Mouse (Mus musculus): ENCODE measurements at regions not wholly inside any gene's neighbourhood (a gene's known extent, or its start where the extent isn't known, plus 50 kb on each side); places are given as distances from the start of the nearest gene placed in this dataset.
"Not testable (repeated sequence)": the region's sequence is repeated elsewhere in the genome, so short reads cannot be mapped to it uniquely, and the experiment has no call there.

DNA sequence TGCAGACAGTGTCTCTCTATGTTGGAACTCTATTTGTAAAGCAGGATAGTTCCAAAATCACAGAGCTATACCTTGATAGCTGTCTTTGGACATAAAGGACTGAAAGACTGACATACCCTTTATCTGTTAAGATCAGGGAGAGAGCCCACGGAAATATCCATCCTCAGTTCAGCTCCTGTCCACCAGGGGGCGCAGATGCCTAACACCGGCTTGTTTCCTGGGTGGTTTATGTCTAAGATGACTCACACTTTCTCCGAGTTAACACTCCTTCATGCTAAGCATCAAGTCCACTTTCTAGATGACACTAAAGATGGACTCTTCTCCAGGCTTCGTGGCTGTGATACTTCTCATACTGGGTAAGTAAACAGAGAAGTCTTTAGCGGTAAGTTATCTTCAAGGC is 636.8 kb upstream of the Olfr1507 start:
- H3K27ac ChIP-seq; H3K9ac ChIP-seq; H3K9me3 ChIP-seq; ATAC-seq (ENCODE audit: low FRiP score); H3K36me3 ChIP-seq (replicated peaks); H3K4me2 ChIP-seq; H3K4me3 ChIP-seq (replicated peaks); H3K27me3 ChIP-seq; H3K4me1 ChIP-seq: not testable (repeated sequence)
- WGBS: 26% methylated on average over 6 of the region's 6 CpGs

DNA sequence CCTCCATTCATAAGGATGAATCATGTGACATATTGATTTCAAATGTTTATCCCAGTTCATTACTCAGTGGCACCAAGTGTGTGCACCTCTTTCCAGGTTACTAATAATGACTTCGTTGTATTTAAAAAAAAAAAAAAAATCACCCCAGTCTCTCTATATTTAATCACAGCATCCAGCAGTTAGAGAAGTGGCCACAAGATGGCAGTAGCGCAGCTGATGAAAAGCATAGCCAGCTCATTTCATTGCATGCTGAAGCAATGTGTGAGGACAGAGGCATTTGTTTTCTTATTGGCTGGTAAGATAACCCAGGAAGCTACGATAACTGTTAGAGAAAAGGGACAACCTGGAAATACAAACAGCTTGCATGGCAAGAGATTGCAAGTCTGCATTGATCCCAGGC is 626.2 kb upstream of the Olfr1507 start:
- H3K27me3 ChIP-seq; H3K36me3 ChIP-seq (replicated peaks); H3K4me2 ChIP-seq; H3K9ac ChIP-seq; H3K4me1 ChIP-seq; H3K9me3 ChIP-seq; H3K27ac ChIP-seq; H3K4me3 ChIP-seq (replicated peaks); ATAC-seq (ENCODE audit: low FRiP score): not testable (repeated sequence)
- WGBS: 24% methylated on average over 2 of the region's 3 CpGs

DNA sequence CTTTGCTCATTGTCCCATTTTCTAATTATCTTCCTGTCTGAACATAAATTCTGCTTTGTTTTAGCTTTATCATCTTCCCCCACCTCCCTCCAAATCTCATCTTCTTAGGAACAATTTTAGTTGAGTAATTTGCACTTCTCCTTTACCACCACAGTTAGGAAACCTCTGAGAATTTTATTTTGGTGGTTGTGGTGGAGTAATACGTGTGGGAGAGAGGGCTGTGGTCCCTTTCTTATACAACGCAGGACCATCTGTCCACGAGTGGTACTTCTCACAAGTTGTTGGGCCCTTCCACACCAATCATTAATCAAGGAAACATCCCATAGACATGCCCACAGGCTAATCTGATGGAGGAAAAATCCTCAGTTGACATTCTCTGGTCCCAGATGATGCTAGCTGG is 614.2 kb upstream of the Olfr1507 start:
- H3K27ac ChIP-seq; H3K27me3 ChIP-seq; H3K9me3 ChIP-seq; H3K4me2 ChIP-seq; H3K4me3 ChIP-seq (replicated peaks); H3K9ac ChIP-seq; ATAC-seq (ENCODE audit: low FRiP score); H3K4me1 ChIP-seq; H3K36me3 ChIP-seq (replicated peaks): not testable (repeated sequence)
- 84% methylated on average over 3 of the region's 3 CpGs for WGBS

DNA sequence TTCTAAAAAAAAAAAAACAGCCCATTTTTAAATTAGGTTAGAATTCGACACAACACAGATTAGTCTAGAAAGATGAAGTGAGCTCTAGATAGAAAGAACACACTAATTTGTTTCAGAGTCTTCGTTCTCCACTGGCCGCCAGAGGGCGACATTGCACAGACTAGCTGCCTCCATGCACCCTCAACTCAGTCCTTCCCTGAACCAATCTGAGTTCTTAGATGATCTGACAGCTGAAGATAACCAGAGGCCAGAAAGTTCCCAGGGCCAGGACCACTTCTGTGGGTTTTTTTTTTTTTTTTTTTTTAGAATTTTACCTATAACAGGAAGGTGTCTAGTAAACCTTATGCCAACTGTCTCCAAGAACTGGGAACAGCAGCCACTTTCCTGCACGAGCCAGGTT is 605.8 kb upstream of the Olfr1507 start:
- H3K9me3 ChIP-seq; H3K27ac ChIP-seq; H3K36me3 ChIP-seq (replicated peaks); H3K27me3 ChIP-seq; H3K4me1 ChIP-seq; H3K4me2 ChIP-seq; H3K9ac ChIP-seq; ATAC-seq (ENCODE audit: low FRiP score); H3K4me3 ChIP-seq (replicated peaks): not testable (repeated sequence)
- 26% methylated on average over 5 of the region's 5 CpGs for WGBS

DNA sequence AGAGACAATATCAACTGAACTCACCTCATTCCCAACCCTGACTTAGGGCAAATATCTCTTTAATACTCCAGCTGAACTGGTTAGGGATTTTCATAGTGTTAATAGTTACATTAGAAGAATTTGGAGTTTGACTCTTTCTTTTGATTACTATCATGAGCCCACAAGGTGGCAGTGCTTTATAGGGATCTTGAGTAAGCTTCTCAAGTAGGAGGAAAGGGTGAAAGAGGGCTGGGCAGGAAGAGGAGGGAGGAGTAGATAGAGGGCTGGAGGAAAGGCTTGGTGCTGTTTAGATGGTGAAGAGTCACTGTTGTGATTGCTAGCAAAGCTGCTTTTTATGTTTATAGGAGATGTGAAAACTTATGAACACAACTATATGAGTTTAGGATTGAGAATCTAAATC is 595.4 kb upstream of the Olfr1507 start:
- not testable (repeated sequence) for ATAC-seq (ENCODE audit: low FRiP score)

DNA sequence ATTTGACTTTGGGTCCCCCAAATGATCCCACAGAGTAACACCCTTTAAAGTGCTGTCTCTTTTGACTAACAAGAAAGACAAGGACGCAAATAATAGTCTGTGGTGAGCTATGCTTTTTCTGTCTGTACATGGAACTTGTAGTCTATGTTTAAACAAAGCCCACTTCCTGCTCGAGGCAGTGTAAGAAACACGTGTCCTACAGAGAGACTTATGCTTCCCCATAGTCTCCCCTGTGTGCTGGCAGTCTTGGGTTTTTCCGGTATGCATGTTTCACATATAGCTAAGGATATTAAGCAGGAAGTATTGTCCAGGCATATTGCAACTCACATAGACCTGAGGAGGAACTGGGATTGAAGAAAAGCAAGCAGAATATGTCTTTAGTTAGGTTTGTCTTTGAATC is 586.3 kb upstream of the Olfr1507 start:
- not testable (repeated sequence) for H3K4me3 ChIP-seq (replicated peaks); H3K4me1 ChIP-seq; ATAC-seq (ENCODE audit: low FRiP score); H3K4me2 ChIP-seq; H3K9ac ChIP-seq; H3K9me3 ChIP-seq; H3K27me3 ChIP-seq; H3K36me3 ChIP-seq (replicated peaks); H3K27ac ChIP-seq
- whole genome bisulfite sequencing: 77% methylated on average over 4 of the region's 4 CpGs

More for the DNA sequence above, 595.4 kb upstream of the Olfr1507 start:
- H3K9me3 ChIP-seq; H3K4me1 ChIP-seq; H3K36me3 ChIP-seq (replicated peaks); H3K4me3 ChIP-seq (replicated peaks); H3K9ac ChIP-seq; H3K27ac ChIP-seq; H3K4me2 ChIP-seq; H3K27me3 ChIP-seq: not testable (repeated sequence)

DNA sequence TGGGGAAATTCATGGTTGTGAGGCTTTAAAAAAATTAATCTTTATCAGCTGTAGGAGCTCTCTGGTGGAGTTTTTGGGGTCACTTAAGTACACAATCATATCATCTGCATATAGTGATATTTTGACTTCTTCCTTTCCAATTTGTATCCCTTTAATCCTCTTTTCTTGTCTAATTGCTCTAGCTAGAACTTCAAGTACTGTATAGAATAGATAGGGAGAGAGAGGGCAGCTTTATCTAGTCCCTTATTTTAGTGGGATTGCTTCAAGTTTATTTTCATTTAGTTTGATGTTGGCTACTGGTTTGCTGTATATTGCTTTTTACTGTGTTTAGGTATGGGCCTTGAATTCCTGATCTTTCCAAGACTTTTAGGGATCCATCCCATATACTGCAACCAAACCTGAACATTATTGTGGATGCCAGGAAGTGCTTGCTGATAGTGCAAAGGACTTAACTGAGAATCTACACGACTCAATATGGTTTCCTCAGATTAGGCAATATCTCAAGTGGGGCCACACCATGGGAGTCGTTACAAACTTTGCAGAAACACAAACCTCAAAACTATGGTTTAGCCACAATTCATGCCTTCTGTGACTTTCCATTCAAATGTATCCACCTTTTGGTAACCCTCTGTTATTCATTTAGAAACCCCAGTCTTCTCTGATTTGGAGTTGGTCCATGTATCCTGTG is 585.6 kb upstream of the Olfr1507 start:
- not testable (repeated sequence) for H3K4me3 ChIP-seq (replicated peaks); H3K9ac ChIP-seq; H3K9me3 ChIP-seq; H3K4me1 ChIP-seq; H3K4me2 ChIP-seq; H3K36me3 ChIP-seq (replicated peaks); H3K27me3 ChIP-seq; ATAC-seq (ENCODE audit: low FRiP score); H3K27ac ChIP-seq
- WGBS: no CpG with 5 or more reads among the region's 2 CpGs

DNA sequence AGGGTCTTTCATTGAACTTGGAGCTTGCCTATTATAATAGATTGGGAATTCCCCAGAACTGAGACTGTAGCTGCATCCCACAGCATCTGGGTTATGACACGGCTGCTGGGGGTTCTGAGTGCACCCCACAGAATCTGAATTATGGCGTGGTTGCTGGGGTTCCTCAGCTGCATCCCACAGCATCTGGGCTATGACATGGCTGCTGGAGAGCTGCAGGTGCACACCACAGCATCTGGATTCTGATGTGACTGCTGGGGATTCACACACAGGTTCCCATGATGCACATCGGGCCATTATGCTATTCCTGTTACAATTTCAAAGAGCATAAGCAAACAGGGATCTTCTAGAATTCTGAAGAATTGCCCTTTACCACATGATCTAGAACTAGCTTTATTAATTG is 585.0 kb upstream of the Olfr1507 start:
- 93% methylated on average over 3 of the region's 3 CpGs for WGBS
- not testable (repeated sequence) for H3K4me2 ChIP-seq; H3K4me1 ChIP-seq; H3K27me3 ChIP-seq; H3K4me3 ChIP-seq (replicated peaks); H3K9me3 ChIP-seq; ATAC-seq (ENCODE audit: low FRiP score); H3K9ac ChIP-seq; H3K27ac ChIP-seq; H3K36me3 ChIP-seq (replicated peaks)

DNA sequence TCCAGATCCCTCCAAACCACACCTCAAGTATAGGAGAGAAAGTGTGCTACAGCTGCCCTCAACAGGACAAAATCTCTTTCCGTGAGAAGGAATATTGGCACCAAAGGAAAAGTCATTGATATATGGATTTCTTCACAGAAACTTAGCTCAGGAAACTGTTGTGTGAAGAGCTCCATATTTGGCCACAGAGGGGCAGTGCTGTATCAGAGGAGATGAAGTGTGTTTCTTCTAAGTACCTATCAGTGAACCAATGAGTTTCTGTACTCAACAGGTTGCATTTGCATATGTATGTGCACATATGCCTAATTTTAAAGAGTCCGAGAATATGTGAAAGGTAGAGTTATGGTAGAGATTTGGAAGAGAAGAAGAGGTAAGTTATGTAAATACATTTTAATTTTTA is 580.4 kb upstream of the Olfr1507 start:
- not testable (repeated sequence) for H3K4me1 ChIP-seq; H3K4me2 ChIP-seq; H3K27ac ChIP-seq; H3K9me3 ChIP-seq; ATAC-seq (ENCODE audit: low FRiP score); H3K9ac ChIP-seq; H3K36me3 ChIP-seq (replicated peaks); H3K27me3 ChIP-seq; H3K4me3 ChIP-seq (replicated peaks)
- WGBS: 82% methylated on average over 2 of the region's 2 CpGs

DNA sequence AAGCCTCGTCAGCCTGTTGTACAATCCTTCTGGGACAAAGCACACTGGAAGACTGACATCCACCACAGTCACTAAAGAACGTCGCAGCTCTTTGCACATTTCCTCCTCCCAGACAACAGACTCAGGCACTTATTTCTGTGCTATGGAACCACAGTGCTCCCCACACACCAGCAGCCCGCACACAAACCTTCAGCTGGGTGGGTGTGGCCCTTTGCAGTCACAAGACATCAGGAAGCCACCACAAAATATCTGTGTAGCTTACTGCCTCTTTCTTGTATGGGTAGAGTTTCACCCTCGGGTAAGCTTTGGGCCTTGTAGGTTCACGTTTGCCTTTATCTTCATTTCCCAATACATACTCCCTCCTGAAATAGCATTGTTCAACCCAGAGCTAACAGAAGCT is 577.6 kb upstream of the Olfr1507 start:
- H3K9ac ChIP-seq; H3K9me3 ChIP-seq; H3K27ac ChIP-seq; H3K4me1 ChIP-seq; ATAC-seq (ENCODE audit: low FRiP score); H3K4me3 ChIP-seq (replicated peaks); H3K27me3 ChIP-seq; H3K36me3 ChIP-seq (replicated peaks); H3K4me2 ChIP-seq: not testable (repeated sequence)
- WGBS: 79% methylated on average over 6 of the region's 6 CpGs

DNA sequence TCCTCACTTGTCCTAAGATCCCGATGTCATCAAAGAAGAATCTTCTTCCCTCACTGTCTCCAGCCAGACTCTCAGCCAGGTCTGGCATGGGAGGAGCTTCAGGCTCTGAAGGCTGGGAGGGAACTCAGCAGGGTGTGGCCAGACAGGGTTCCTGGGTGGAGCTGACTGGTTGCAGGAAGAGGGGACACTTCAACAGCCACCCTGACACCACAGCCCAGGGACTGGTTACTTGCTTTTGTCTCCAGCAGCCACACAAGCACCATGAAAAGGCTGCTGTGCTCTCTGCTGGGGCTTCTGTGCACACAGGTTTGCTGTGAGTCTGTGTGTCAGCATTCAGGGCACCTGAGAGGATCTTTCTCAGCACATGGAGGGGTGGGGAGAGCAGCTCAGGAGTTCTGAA is 577.0 kb upstream of the Olfr1507 start:
- H3K36me3 ChIP-seq (replicated peaks); H3K4me2 ChIP-seq; H3K4me3 ChIP-seq (replicated peaks); H3K27ac ChIP-seq; ATAC-seq (ENCODE audit: low FRiP score); H3K9ac ChIP-seq; H3K9me3 ChIP-seq; H3K27me3 ChIP-seq; H3K4me1 ChIP-seq: not testable (repeated sequence)
- no CpG with 5 or more reads among the region's 1 CpGs for WGBS

DNA sequence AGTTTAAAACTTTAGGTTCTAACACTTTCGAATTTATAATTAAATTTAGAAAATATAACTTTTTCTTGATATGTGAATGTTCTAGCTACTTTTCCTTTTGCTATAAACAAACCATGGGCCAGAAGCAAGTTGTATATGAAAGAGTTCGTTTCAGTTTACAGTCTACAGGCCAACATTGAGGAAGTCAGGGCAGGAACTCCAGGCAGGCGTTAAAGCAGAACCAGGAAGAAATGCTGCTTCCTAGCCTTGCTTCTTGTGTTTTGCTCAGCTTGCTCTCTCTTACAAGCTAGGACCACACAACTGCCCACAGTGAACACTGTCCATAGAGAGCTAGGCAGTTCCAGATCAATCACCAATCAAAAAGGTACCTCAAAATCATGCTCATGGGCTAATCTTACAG is 558.9 kb upstream of the Olfr1507 start:
- not testable (repeated sequence) for H3K4me1 ChIP-seq; H3K27me3 ChIP-seq; H3K9ac ChIP-seq; ATAC-seq (ENCODE audit: low FRiP score); H3K4me3 ChIP-seq (replicated peaks); H3K4me2 ChIP-seq; H3K9me3 ChIP-seq; H3K27ac ChIP-seq; H3K36me3 ChIP-seq (replicated peaks)
- 78% methylated on average over 2 of the region's 3 CpGs for WGBS

DNA sequence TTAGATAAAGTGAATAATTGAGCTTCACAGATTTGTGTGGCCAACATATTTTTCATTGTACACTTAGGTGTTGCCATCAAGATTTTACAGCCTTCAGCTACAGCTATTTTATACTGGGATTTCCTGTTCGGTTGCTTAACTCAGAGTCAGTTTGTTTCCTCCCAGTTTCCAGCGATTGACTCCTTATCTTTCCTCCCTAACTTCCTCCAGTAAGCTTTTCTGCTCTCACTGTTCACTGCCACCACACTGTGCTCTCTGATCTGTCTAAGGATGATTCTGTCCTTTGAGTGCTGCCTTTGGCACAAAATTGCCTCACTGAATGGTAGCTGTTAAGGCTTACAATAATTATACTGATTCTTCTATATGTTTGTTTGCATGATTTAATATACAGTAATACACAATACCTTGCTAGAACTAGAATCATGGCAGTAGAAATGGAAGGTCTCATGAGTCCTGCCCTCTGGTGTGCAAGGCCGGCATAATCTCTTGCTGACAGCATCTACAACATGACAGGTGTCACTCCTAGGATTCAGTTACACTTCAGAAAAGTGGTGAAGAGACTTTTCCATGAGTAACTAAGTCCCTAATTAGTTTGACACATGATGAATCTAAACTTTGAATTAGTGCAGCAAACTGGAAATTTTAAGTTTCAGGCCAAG is 558.0 kb upstream of the Olfr1507 start:
- H3K36me3 ChIP-seq (replicated peaks); H3K27ac ChIP-seq; H3K4me3 ChIP-seq (replicated peaks); ATAC-seq (ENCODE audit: low FRiP score); H3K4me1 ChIP-seq; H3K9ac ChIP-seq; H3K4me2 ChIP-seq; H3K27me3 ChIP-seq; H3K9me3 ChIP-seq: not testable (repeated sequence)
- WGBS: 61% methylated on average over 2 of the region's 3 CpGs
